Mouse (Mus musculus) ES-E14 (cell line): Measurements from ENCODE around the gene Dgat2. TPM values are rescaled to one million over a fixed set of nuclear protein-coding genes. Genes with fewer than 3 reads are reported as not detected.

ENCODE experiments used
- DNase-seq: peaks from one replicate; pipeline ENCODE4 v3.0.0-alpha.2; 2013; ENCODE audit warnings: low read depth, low spot score
- H3K27ac ChIP-seq: 2 replicates; pipeline ENCODE4 v1.5.1; 2012; ENCODE audit warnings: low read depth, mild to moderate bottlenecking, low read length, moderate library complexity, mixed read lengths; ENCODE audit not compliant: poor library complexity, insufficient read depth, severe bottlenecking
- H3K36me3 ChIP-seq: 2 replicates; pipeline ENCODE4 v1.6.1; 2012; ENCODE audit warnings: mild to moderate bottlenecking, low read length, moderate library complexity, mixed read lengths; ENCODE audit not compliant: control insufficient read depth, poor library complexity, insufficient read depth, severe bottlenecking
- H3K4me1 ChIP-seq, 2 experiments: fragments of 150-350 bp in 1 of 2; sonication (generic) in 1 of 2; 2 replicates each; pipeline ENCODE4 v1.6.1; 2012; ENCODE audit warnings: low read length in 2 of 2, mild to moderate bottlenecking in 1 of 2, mixed read lengths in 1 of 2; ENCODE audit not compliant: control insufficient read depth in 2 of 2, insufficient read depth in 2 of 2, poor library complexity in 1 of 2
- H3K4me3 ChIP-seq, 2 experiments: fragments of 150-350 bp in 1 of 2; sonication (generic) in 1 of 2; 2 replicates each; pipeline ENCODE4 v1.5.1; 2012; ENCODE audit warnings: low read length in 2 of 2, low read depth in 1 of 2, mild to moderate bottlenecking in 1 of 2, mixed read lengths in 1 of 2; ENCODE audit not compliant: insufficient read depth in 1 of 2, poor library complexity in 1 of 2, severe bottlenecking in 1 of 2
- H3K9ac ChIP-seq: 2 replicates; pipeline ENCODE4 v1.6.1; 2012; ENCODE audit warnings: low read depth, mild to moderate bottlenecking, low read length, mixed read lengths; ENCODE audit not compliant: poor library complexity, insufficient read depth, severe bottlenecking
- H3K9me3 ChIP-seq: fragments of 150-350 bp; sonication (generic); 2 replicates; pipeline ENCODE4 v1.6.1; 2012; ENCODE audit warnings: low read depth, mild to moderate bottlenecking, low read length; ENCODE audit not compliant: control insufficient read depth, insufficient read depth
- CHD2 ChIP-seq: IDR thresholded peaks from 2 replicates; pipeline ENCODE4 v1.6.1; 2014; ENCODE audit warnings: mild to moderate bottlenecking, low read depth, low read length, inconsistent platforms
- HCFC1 ChIP-seq: IDR thresholded peaks from 2 replicates; pipeline ENCODE4 v1.6.1; 2012; ENCODE audit warnings: low read length, inconsistent platforms, borderline replicate concordance; ENCODE audit not compliant: insufficient read depth
- MAFK ChIP-seq: IDR thresholded peaks from 2 replicates; pipeline ENCODE4 v1.6.1; 2014; ENCODE audit warnings: mild to moderate bottlenecking, low read depth, low read length, inconsistent platforms; ENCODE audit not compliant: insufficient read depth
- ZC3H11A ChIP-seq: IDR thresholded peaks from 2 replicates; pipeline ENCODE4 v1.6.1; 2012; ENCODE audit warnings: low read depth, mild to moderate bottlenecking, inconsistent platforms, low read length, borderline replicate concordance
- ZNF384 ChIP-seq: IDR thresholded peaks from 2 replicates; pipeline ENCODE4 v1.6.1; 2012; ENCODE audit warnings: low read depth, low read length, inconsistent platforms
- in situ Hi-C, 2 experiments: fragments of 600-800 bp; cut with MboI; formaldehyde crosslinking; loops; one replicate each; pipeline ENCODE4 v1.15.1; 2025; ENCODE audit warnings: low sequenced_read_pairs in 2 of 2, inconsistent platforms in 1 of 2; ENCODE audit not compliant: unreplicated experiment in 2 of 2
- total RNA-seq: library from RNA; depleted of rRNA; stranded (reverse); fragments of 300-350 nt; gene quantifications from 2 replicates; pipeline ENCODE4 v1.2.3, GENCODE M21; 2012

The Dgat2 gene
- total RNA-seq, 1 experiment = 17.0 TPM

DNA sequence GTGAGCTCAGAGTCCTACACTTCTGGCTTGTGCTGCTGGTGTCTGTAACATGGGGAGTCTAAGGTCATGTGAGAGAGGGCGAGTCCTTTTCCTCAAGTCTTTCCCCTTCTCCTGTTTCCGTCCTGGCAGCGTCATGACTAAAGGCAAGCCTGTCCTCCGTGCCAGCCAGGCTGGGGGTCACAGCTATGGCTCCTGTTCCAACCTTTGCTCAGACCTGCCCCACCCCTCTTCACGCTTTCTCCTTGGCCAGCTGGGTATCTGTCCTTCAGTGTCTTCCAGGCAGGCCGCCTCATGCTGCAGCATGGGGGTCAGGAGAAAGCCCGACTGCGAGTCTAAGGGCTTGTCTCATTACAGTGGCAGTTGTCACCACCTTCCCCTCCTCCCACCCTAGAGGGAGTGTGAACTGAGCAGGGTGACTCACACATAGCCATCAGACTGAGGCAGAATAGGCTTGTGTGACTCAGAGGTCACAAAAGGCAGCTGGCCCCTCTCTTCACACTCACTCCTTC is 32.9 kb upstream of the Dgat2 start:
- TF ChIP-seq HCFC1 (no peak), ZC3H11A (no peak), CHD2 (no peak), MAFK (no peak), ZNF384 (no peak)
- no peaks in the 10 kb centered on the region for H3K36me3 ChIP-seq
- in situ Hi-C loops = no loop called here
- H3K4me3 ChIP-seq = no peak overlapping the region
- no peak overlapping the region for H3K27ac ChIP-seq
- no peaks in the 10 kb centered on the region for H3K9me3 ChIP-seq
- no peak for DNase-seq
- no peaks in the 10 kb centered on the region for H3K4me1 ChIP-seq
- H3K9ac ChIP-seq = no peak overlapping the region

DNA sequence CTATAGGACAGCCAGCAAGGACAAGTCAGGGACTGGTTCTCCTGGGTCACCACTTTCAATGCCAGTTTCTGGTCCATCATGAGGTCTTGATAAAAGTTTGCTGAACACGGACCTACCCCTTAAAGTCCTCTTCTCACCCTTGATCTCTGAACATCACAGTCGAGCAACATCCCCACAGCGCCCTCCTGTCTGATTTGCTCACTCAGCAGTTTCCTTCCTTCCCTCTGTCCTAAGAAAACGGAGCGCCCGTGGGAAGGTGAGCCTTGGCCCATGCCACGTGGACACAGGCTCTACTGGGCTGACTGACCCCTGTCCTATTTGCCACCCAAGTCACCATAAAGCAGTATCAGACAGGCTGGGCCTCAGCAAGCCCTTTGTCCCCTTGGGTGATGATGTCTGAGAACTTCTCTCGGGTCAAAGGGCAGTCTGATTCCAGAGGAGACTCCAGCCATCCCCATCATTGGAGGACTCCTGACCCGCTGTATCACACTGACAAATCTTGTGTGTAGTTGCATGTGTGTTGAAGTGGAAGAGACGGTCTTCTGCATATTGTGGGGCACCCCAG is 32.2 kb upstream of the Dgat2 start:
- no peak overlapping the region for H3K9ac ChIP-seq
- H3K9me3 ChIP-seq = no peaks in the 10 kb centered on the region
- no peak overlapping the region for H3K4me3 ChIP-seq
- H3K36me3 ChIP-seq = no peaks in the 10 kb centered on the region
- H3K27ac ChIP-seq = no peak overlapping the region
- in situ Hi-C loops = no loop called here
- peak; percentile 70 for TF ChIP-seq MAFK
- TF ChIP-seq HCFC1 = no peak
- DNase-seq = no peak
- no peaks in the 10 kb centered on the region for H3K4me1 ChIP-seq

DNA sequence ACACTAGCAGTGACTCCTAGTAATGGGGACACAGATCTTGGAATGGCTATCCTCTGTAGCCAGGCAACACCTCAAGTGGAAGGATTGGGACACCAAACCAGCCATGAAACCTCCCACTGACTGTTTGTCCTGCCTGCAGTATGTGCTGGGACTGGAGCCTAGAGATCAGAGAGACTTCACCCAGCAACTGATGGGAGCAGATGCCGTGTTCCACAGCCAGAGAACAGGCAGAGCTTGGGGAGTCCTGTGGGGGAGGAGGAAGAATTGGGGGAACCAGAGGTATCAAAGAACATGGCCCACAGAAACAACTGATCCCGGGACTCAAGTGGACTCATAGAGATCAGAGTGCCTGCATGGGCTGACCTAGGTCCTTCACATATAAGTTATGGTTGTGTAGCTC is 31.2 kb upstream of the Dgat2 start:
- in situ Hi-C loops = no loop called here
- Histone ChIP-seq H3K9me3 (no peaks in the 10 kb centered on the region), H3K4me1 (no peaks in the 10 kb centered on the region), H3K4me3 (no peak overlapping the region), H3K27ac (0 out of 2 replicates have a peak overlapping the region, but pooled peaks have one; percentile 26), H3K36me3 (no peaks in the 10 kb centered on the region), H3K9ac (no peak overlapping the region)
- TF ChIP-seq MAFK (no peak), ZNF384 (no peak), HCFC1 (no peak), ZC3H11A (no peak), CHD2 (no peak)
- DNase-seq = no peak

DNA sequence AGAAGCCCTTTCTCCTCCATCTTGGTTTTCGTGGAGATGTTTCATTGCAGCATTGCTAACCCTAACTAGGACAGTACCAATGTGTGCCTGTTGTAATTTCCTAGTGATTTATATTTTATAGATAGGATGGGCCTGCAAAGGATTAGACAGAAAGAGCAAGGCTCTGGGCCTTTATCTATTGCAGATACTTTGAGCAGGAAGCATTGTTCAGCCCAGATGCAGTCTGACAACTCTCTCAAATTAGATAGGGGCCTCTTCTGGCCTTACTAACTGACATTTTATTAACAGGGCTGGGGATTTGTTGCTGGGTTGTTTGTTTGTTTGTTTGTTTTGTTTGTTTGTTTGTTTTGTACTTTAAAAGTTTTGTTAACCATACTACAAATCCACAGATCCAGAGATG is 30.5 kb upstream of the Dgat2 start:
- no peaks in the 10 kb centered on the region for H3K36me3 ChIP-seq
- H3K4me1 ChIP-seq = no peaks in the 10 kb centered on the region
- no peak overlapping the region for H3K27ac ChIP-seq
- no peak overlapping the region for H3K9ac ChIP-seq
- no peak for DNase-seq
- TF ChIP-seq ZNF384 = no peak
- no peak for TF ChIP-seq MAFK
- TF ChIP-seq HCFC1 = no peak
- no peak for TF ChIP-seq CHD2
- no peak for TF ChIP-seq ZC3H11A
- in situ Hi-C loops = no loop called here
- no peaks in the 10 kb centered on the region for H3K9me3 ChIP-seq
- H3K4me3 ChIP-seq = no peak overlapping the region

DNA sequence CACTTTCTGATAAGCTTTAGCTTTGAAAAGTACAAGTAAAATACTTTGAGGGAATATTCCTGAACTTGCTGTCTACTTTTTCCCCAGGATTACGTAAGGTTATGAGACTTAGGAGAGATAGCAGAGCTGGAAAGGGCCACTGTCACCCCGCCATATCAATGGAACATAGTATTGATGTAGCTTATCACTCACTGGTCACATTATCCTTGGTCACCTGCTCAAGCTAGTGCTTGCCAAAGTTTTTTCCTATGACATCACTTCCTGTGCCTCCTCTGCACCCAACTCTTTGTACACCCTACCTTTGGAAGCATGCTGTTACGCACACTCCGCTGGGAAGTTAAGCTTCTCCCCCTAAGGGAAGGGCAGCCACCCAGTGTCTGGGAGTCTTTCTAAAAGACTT is 26.2 kb upstream of the Dgat2 start:
- Histone ChIP-seq H3K4me1 (no peaks in the 10 kb centered on the region), H3K36me3 (no peaks in the 10 kb centered on the region), H3K9ac (no peak overlapping the region), H3K27ac (no peak overlapping the region), H3K9me3 (no peaks in the 10 kb centered on the region), H3K4me3 (no peak overlapping the region)
- TF ChIP-seq ZNF384 (no peak), ZC3H11A (no peak), MAFK (no peak)
- in situ Hi-C loops = no loop called here
- no peak for DNase-seq
